Mouse (Mus musculus): ENCODE measurements around the gene Gm10642. TPM values are rescaled to one million over a fixed set of nuclear protein-coding genes. Genes with fewer than 3 reads are reported as not detected.

Gene Gm10642
- total and polyA plus RNA-seq, 3 experiments: 0.21 to 0.41 (median 0.23) TPM

DNA sequence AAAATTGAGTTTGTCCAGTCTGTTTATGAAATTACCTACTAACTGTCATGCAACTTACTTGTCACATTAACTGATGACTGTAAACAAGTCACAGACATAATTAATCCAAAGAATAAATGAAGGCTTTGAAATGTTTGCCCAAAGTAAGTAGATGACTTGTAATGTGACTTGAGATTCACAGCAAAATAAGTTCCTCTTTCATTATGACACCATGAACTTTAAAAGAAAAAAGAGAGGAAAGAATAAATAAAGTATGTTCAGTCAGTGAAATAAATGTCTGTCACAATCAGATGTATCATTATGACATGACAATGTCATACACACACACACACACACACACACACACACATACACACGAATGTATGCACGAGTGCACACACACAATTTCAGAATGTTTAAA lies 5.8 kb upstream of the Gm10642 start:
- no peak for TF ChIP-seq CTCF (IDR thresholded peaks at IDR 0.05)
- TF ChIP-seq EP300 (IDR thresholded peaks at IDR 0.05; ENCODE audit: insufficient read depth, low read depth, low read length): no peak

DNA sequence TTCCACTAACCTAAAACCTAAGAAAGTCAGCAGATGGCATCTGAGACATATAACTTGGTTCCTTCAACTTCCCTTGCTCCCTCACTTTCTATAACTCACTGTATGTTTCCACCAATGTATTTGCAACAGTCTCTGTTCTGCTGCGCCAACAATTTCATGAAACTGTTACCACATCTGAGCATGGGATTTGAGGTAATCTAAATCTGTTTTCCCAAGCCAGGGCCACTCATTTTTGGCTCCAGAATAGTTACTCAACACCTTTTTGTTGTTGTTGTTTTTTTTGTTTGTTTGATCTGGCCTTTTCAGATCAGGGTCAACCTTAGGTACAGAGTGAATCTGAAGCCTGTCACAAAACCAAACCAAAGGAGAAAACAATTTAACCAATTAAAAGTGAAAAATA lies 5.1 kb upstream of the Gm10642 start:
- TF ChIP-seq CTCF (IDR thresholded peaks at IDR 0.05) (no peak), EP300 (IDR thresholded peaks at IDR 0.05; ENCODE audit: insufficient read depth, low read depth, low read length) (no peak), POLR2A (IDR thresholded peaks at IDR 0.05; ENCODE audit: insufficient read depth, low read depth, low read length) (no peak)
- DNase-seq: no peak
- intact Hi-C loops (cut with DNase I): no loop called here
- Histone ChIP-seq H3K36me3 (ENCODE audit: control insufficient read depth, insufficient read depth, low read length) (peaks cover 19% of the 10 kb centered on the region), H3K27ac (no peak overlapping the region), H3K79me2 (replicated peaks; ENCODE audit: control insufficient read depth, insufficient read depth, low read length) (peaks cover 8% of the 10 kb centered on the region), H3K4me1 (ENCODE audit: control insufficient read depth, insufficient read depth, low read length) (peaks cover 11% of the 10 kb centered on the region), H3K27me3 (ENCODE audit: control insufficient read depth, insufficient read depth, low read length) (no peaks in the 10 kb centered on the region), H3K9ac (ENCODE audit: low read depth, low read length) (no peak overlapping the region), H3K4me3 (no peak overlapping the region)
- WGBS: 98% methylated on average over 1 of the region's 1 CpGs

More for the DNA sequence above, 5.8 kb upstream of the Gm10642 start:
- no peak overlapping the region for H3K9ac ChIP-seq (ENCODE audit: low read depth, low read length)
- intact Hi-C loops (cut with DNase I): no loop called here
- H3K4me3 ChIP-seq: no peak overlapping the region
- peaks cover 17% of the 10 kb centered on the region for H3K36me3 ChIP-seq (ENCODE audit: control insufficient read depth, insufficient read depth, low read length)
- 70% methylated on average over 2 of the region's 2 CpGs for WGBS
- no peak for DNase-seq
- H3K4me1 ChIP-seq (ENCODE audit: control insufficient read depth, insufficient read depth, low read length): peaks cover 8% of the 10 kb centered on the region
- no peaks in the 10 kb centered on the region for H3K27me3 ChIP-seq (ENCODE audit: control insufficient read depth, insufficient read depth, low read length)
- no peak overlapping the region for H3K27ac ChIP-seq
- H3K79me2 ChIP-seq (replicated peaks; ENCODE audit: control insufficient read depth, insufficient read depth, low read length): peaks cover 8% of the 10 kb centered on the region

DNA sequence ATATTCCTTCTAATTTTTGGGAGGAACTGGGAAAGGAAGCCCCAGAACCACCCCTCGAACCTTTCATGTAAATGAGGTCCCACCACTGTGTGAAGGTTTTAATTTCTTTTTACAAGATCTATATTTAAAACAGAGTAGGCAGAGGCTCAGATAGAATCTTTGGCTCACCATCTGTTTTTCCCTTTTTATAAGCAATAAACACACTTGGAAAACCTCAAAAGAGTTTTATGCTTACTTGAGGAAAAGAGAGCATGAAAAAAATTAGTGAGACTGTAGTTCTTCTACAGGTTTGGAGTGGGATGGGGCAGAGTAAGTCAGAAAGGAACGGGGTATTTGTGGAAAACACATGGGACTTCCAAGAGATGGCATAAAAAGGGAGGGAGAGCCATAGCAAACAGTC lies 3.8 kb upstream of the Gm10642 start:
- Histone ChIP-seq H3K27ac (no peak overlapping the region), H3K36me3 (ENCODE audit: control insufficient read depth, insufficient read depth, low read length) (peaks cover 19% of the 10 kb centered on the region), H3K4me1 (ENCODE audit: control insufficient read depth, insufficient read depth, low read length) (peaks cover 11% of the 10 kb centered on the region), H3K27me3 (ENCODE audit: control insufficient read depth, insufficient read depth, low read length) (no peaks in the 10 kb centered on the region), H3K79me2 (replicated peaks; ENCODE audit: control insufficient read depth, insufficient read depth, low read length) (peaks cover 9% of the 10 kb centered on the region), H3K4me3 (no peak overlapping the region), H3K9ac (ENCODE audit: low read depth, low read length) (no peak overlapping the region)
- no peak for TF ChIP-seq EP300 (IDR thresholded peaks at IDR 0.05; ENCODE audit: insufficient read depth, low read depth, low read length)
- no peak for TF ChIP-seq CTCF (IDR thresholded peaks at IDR 0.05)
- no peak for TF ChIP-seq POLR2A (IDR thresholded peaks at IDR 0.05; ENCODE audit: insufficient read depth, low read depth, low read length)
- DNase-seq: no peak
- 67% methylated on average over 2 of the region's 2 CpGs for WGBS
- intact Hi-C loops (cut with DNase I): no loop called here

DNA sequence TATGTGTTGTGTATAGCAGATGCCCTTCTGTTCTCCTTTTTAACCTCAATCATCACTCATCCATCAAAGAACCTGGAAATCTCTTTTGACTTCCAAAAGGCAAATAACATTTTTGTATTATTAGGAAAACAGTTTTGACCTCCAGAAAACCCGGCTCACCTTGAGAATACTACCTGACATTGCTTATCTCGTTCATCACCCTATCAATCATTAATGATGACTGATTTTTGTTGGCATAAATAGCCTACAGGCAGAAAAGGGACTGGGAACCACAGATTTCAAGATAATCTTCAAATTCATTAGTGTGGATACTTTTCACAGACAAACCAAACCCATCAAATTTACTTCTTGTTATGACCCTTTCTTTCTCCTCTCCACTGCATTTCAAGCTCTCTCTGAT lies 2.2 kb upstream of the Gm10642 start:
- intact Hi-C loops (cut with DNase I): no loop called here
- H3K4me1 ChIP-seq (ENCODE audit: control insufficient read depth, insufficient read depth, low read length): peaks cover 11% of the 10 kb centered on the region
- no peaks in the 10 kb centered on the region for H3K27me3 ChIP-seq (ENCODE audit: control insufficient read depth, insufficient read depth, low read length)
- peaks cover 9% of the 10 kb centered on the region for H3K79me2 ChIP-seq (replicated peaks; ENCODE audit: control insufficient read depth, insufficient read depth, low read length)
- H3K4me3 ChIP-seq: no peak overlapping the region
- DNase-seq: no peak
- TF ChIP-seq EP300 (IDR thresholded peaks at IDR 0.05; ENCODE audit: insufficient read depth, low read depth, low read length) (no peak), CTCF (IDR thresholded peaks at IDR 0.05) (no peak), POLR2A (IDR thresholded peaks at IDR 0.05; ENCODE audit: insufficient read depth, low read depth, low read length) (no peak)
- no peak overlapping the region for H3K27ac ChIP-seq
- H3K9ac ChIP-seq (ENCODE audit: low read depth, low read length): no peak overlapping the region
- WGBS: 85% methylated on average over 2 of the region's 2 CpGs
- peaks cover 19% of the 10 kb centered on the region for H3K36me3 ChIP-seq (ENCODE audit: control insufficient read depth, insufficient read depth, low read length)

DNA sequence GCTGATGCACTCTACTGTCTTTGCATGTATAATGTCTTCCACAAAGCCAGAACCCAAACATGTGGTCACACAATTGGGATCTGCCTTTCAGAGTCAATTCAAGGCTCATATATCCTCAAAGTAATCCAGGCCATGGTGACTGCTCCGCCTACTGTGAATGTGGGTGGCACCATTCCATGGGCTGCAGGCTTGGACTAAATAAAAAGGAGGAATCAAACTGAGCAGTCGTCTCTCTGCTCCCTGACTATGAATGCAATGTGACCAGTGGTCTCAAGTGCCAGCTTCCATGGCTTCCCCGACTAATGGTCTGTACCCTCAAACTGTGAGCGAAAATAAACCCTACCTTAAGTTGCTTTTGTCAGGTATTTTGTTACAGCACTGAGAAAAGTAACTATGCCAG lies 1.6 kb upstream of the Gm10642 start:
- Histone ChIP-seq H3K27me3 (ENCODE audit: control insufficient read depth, insufficient read depth, low read length) (no peaks in the 10 kb centered on the region), H3K79me2 (replicated peaks; ENCODE audit: control insufficient read depth, insufficient read depth, low read length) (peaks cover 8% of the 10 kb centered on the region), H3K27ac (no peak overlapping the region), H3K36me3 (ENCODE audit: control insufficient read depth, insufficient read depth, low read length) (peaks cover 17% of the 10 kb centered on the region), H3K9ac (ENCODE audit: low read depth, low read length) (no peak overlapping the region), H3K4me3 (no peak overlapping the region), H3K4me1 (ENCODE audit: control insufficient read depth, insufficient read depth, low read length) (peaks cover 11% of the 10 kb centered on the region)
- intact Hi-C loops (cut with DNase I): no loop called here
- WGBS: 72% methylated on average over 4 of the region's 4 CpGs
- DNase-seq: no peak
- TF ChIP-seq EP300 (IDR thresholded peaks at IDR 0.05; ENCODE audit: insufficient read depth, low read depth, low read length) (no peak), POLR2A (IDR thresholded peaks at IDR 0.05; ENCODE audit: insufficient read depth, low read depth, low read length) (no peak), CTCF (IDR thresholded peaks at IDR 0.05) (no peak)

DNA sequence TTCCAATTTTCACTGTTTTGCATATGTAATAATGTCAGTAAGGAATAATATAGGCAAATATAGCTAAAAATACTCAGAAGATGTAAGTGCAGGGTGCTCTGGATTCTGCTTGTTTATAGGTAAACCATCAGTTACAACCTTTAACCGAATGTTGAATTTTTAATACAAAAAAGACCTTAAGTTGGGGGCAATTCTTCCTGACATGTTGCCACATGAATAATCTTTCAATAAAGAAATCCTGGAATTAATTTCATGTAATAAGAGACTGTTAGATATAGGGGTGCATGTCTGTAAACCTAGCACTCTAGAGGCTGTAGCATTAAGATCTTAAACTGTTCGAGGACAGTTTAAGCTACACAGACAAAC lies 304 bp upstream of the Gm10642 start:
- H3K36me3 ChIP-seq (ENCODE audit: control insufficient read depth, insufficient read depth, low read length): peaks cover 17% of the 10 kb centered on the region
- intact Hi-C loops (cut with DNase I): loop anchor here (2.0 kb wide), 1 partner anchor 115 kb away; no protein-coding TSS in a partner anchor
- DNase-seq: no peak
- WGBS: 24% methylated on average over 2 of the region's 2 CpGs
- no peak for TF ChIP-seq POLR2A (IDR thresholded peaks at IDR 0.05; ENCODE audit: insufficient read depth, low read depth, low read length)
- no peak for TF ChIP-seq EP300 (IDR thresholded peaks at IDR 0.05; ENCODE audit: insufficient read depth, low read depth, low read length)
- no peaks in the 10 kb centered on the region for H3K27me3 ChIP-seq (ENCODE audit: control insufficient read depth, insufficient read depth, low read length)
- H3K9ac ChIP-seq (ENCODE audit: low read depth, low read length): no peak overlapping the region; the same call in 1 of the 2 replicates
- H3K4me3 ChIP-seq: peak overlapping the region; percentile 65
- no peak overlapping the region for H3K27ac ChIP-seq
- H3K79me2 ChIP-seq (replicated peaks; ENCODE audit: control insufficient read depth, insufficient read depth, low read length): peaks cover 8% of the 10 kb centered on the region
- peaks cover 11% of the 10 kb centered on the region for H3K4me1 ChIP-seq (ENCODE audit: control insufficient read depth, insufficient read depth, low read length)
